Mouse (Mus musculus): ENCODE measurements around the gene Anxa9. TPM values are rescaled to one million over a fixed set of nuclear protein-coding genes. Genes with fewer than 3 reads are reported as not detected.

Gene Anxa9
- polyA plus RNA-seq, 1 experiment from 2014 or later, result 0.56 TPM

DNA sequence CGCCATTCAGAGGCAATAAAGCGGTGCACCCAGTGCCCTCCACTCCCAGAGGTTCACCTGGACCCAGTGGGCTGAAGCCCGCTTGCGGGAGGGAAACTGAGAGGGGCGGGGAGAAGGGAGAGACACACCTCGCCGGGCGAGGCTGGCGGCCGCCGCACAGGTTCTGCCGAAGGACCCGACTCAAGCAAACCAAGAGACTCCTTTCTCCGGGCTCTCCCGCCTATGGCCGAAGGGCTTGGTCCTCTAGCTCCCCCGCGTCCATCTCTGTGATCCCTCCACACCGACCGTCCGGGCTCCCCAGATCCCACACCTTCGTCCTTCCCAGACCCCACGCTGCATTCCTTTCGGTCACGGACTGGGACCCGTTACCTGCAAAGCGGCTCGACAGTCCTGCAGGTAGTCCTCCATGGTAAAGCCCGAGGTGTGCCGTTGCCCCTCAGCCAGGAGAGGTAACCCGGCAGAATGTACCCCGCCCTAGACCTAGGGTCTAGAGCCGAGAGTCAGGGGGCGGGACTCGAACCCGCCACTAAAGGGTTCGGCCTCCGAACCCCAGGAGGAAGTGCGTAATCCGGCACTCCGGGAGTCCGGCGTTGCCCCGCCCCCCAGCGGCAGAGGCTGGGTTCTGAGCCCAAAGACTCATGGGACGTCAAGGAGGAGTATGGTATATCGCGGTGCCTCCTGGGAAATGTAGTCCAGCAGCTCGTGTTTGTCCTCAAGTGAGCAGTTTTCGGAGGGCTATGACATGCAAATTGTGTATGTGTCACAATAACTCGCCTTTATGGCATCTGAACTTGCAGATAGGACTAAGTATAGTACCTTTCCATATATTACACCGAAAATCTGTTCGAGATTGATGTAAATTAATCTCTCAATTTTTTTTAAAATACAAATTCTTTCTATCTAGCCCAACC is 25.5 kb downstream of the Anxa9 start, which contains the start of the genes Mindy1 and Prune1:
Gene Mindy1, plus strand, starts transcription at position 130 of the 911 bp plus-strand sequence.
Gene Prune1, minus strand, starts transcription at position 861 of the 911 bp plus-strand sequence.
- peak within 1 kb of the TSS; percentile 71 for H3K4me3 ChIP-seq
- peak within 1 kb of the TSS; percentile 74 for H3K9ac ChIP-seq
- peaks cover 31% of the 10 kb centered on the region for H3K4me1 ChIP-seq
- peak within 1 kb of the TSS; percentile 93 for H3K27ac ChIP-seq
- peak within 1 kb of the TSS; percentile 83 for H3K4me2 ChIP-seq
- peak; percentile 94 for ATAC-seq (replicated peaks)
- no peaks in the 10 kb centered on the region for H3K36me3 ChIP-seq (replicated peaks)
- no peaks in the 10 kb centered on the region for H3K9me3 ChIP-seq
- H3K27me3 ChIP-seq (replicated peaks), result no peaks in the 10 kb centered on the region
- under 1% methylated on average over 53 of the region's 53 CpGs for WGBS

DNA sequence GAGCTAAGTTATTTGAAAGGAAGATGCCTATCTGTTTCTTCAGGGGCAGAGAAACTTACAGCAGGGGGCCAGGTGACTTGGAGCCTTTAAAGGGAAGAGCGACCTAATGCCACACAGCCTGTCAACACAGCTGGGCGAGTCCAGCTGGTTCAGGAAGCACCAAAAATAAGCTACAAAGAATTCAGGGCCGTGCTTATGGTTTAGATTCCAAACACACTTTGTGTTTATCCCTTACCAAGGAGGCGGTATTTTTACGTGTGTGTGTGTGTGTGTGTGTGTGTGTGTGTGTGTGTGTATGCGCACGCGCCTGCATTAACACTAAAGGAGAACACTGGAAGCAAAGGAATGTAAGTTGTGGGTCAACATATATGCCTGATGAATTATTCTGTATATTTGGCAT is 26.2 kb downstream of the Anxa9 start:
- 23% methylated on average over 8 of the region's 8 CpGs for WGBS
- Histone ChIP-seq H3K27me3 (replicated peaks) (no peaks in the 10 kb centered on the region), H3K9me3 (no peaks in the 10 kb centered on the region), H3K4me2 (peak overlapping the region; percentile 83), H3K27ac (peak overlapping the region; percentile 93), H3K9ac (peak overlapping the region; percentile 74), H3K36me3 (replicated peaks) (no peaks in the 10 kb centered on the region), H3K4me1 (peaks cover 31% of the 10 kb centered on the region), H3K4me3 (peak overlapping the region; percentile 71)
- no peak for ATAC-seq (replicated peaks)

DNA sequence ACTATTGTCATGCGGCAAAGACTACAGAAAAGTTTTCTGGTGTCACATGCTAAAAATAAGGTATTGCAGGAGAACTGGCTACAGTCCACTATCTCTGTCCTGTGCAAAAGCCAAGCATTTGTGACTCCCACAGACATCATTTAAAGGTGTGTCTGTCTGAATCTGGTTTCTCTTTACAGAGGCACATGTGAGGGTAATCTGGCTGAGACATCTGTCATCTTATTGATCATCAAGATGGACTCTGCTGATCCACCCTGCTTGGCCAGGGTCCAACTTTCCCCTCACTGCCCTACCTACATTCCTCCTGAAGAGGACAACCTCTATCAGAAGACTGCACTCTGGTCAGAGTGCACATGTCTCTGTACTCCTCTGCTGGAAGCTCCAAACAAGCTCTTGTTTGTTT is 29.8 kb downstream of the Anxa9 start:
- H3K4me1 ChIP-seq, result peaks cover 8% of the 10 kb centered on the region
- H3K9ac ChIP-seq, result no peak overlapping the region
- no peaks in the 10 kb centered on the region for H3K9me3 ChIP-seq
- H3K27ac ChIP-seq, result no peak overlapping the region
- H3K4me3 ChIP-seq, result no peak overlapping the region
- no peak for ATAC-seq (replicated peaks)
- H3K4me2 ChIP-seq, result no peak overlapping the region
- WGBS, result 96% methylated on average over 1 of the region's 1 CpGs
- no peaks in the 10 kb centered on the region for H3K27me3 ChIP-seq (replicated peaks)
- no peaks in the 10 kb centered on the region for H3K36me3 ChIP-seq (replicated peaks)

DNA sequence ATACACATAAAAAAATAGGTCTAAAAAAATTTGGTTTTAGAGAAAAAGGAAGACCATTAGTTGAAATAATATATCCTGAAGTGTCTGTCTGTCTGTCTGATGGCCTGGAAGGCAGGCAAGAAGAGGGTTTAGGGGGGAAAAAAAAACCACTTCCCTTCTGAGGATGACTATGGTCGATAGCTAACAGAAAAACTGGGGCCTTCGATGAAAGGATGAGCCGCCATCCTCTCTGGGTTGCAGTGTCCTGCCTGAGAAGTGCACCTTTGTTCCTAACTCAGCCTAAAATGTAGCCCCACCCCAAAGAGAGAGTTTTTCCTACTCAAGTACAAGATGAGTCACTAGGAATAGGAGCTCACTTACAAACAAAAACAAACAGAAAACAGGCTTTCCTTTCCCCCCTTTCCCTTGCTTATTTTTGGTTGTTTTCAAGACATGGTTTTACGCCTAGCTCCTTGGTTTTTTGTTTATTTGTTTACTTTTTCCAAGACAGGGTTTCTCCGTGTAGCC is 30.5 kb downstream of the Anxa9 start:
- Histone ChIP-seq H3K9ac (no peak overlapping the region), H3K4me1 (peaks cover 7% of the 10 kb centered on the region), H3K9me3 (no peaks in the 10 kb centered on the region), H3K27me3 (replicated peaks) (no peaks in the 10 kb centered on the region), H3K4me2 (no peak overlapping the region), H3K4me3 (no peak overlapping the region), H3K27ac (no peak overlapping the region), H3K36me3 (replicated peaks) (no peaks in the 10 kb centered on the region)
- WGBS, result 81% methylated on average over 5 of the region's 5 CpGs
- no peak for ATAC-seq (replicated peaks)

DNA sequence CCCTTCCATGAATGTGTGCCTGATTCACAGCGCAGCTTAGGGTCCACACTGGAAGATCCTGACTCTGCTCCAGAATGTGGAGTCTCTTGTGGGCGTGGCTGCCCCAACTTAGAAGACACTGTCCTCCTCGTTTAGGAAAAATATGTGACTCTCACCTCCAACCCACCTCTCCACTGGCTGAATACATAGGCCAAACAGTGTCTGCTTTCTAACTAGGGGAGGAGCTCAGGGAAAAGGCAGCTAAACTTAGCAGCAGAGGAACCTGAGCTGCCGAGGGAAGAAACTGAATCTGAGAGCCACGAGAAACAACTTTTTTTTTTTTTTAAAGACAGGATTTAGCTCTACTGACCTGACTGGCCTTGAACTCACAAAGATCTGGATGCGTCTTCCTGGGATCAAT is 31.8 kb downstream of the Anxa9 start:
- H3K9me3 ChIP-seq, result no peaks in the 10 kb centered on the region
- no peaks in the 10 kb centered on the region for H3K36me3 ChIP-seq (replicated peaks)
- H3K27me3 ChIP-seq (replicated peaks), result no peaks in the 10 kb centered on the region
- peaks cover 3% of the 10 kb centered on the region; the same call in 1 of the 2 replicates for H3K4me1 ChIP-seq
- WGBS, result 86% methylated on average over 6 of the region's 6 CpGs
- no peak overlapping the region for H3K9ac ChIP-seq
- no peak for ATAC-seq (replicated peaks)
- H3K4me2 ChIP-seq, result no peak overlapping the region
- H3K4me3 ChIP-seq, result no peak overlapping the region
- no peak overlapping the region for H3K27ac ChIP-seq

DNA sequence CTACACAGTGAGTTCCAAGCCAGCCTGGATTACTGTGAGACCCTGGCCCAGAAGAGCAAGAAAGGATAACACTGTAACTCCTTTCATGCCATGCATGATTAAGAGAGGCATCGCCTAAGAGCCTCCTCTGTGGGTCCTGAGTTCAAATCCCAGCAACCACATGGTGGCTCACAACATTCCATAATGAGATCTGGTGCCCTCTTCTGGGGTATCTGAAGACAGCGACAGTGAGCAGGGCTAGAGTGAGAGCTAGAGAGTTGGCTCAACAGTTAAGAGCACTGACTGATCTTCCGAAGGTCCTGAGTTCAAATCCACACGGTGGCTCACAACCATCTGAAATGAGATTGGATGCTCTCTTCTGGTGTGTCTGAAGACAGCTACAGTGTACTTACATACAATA is 32.5 kb downstream of the Anxa9 start:
- ATAC-seq (replicated peaks), result no peak
- Histone ChIP-seq H3K36me3 (replicated peaks) (no peaks in the 10 kb centered on the region), H3K27me3 (replicated peaks) (no peaks in the 10 kb centered on the region), H3K9ac (no peak overlapping the region), H3K9me3 (no peaks in the 10 kb centered on the region), H3K4me1 (peaks cover 3% of the 10 kb centered on the region; the same call in 1 of the 2 replicates), H3K4me3 (no peak overlapping the region), H3K27ac (no peak overlapping the region), H3K4me2 (no peak overlapping the region)
- 94% methylated on average over 4 of the region's 4 CpGs for WGBS

DNA sequence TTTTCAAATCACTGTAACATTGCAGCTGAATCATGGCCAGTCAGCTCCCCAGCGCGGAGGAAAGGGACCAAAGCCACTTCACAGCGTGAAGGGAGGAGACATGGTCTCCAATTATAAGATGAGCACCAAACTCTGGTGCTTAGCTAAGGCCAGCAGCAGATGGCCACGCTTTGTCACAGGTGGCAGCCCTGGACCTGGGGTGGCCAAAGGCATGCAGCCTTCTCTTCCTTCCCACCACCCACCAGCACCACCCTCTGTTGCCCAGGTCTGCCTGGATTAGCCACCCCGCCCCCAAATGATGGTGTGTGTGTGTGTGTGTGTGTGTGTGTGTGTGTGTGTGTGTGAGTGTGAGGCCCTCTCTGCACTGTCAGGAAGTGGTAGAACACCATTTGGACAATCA is 33.5 kb downstream of the Anxa9 start:
- no peaks in the 10 kb centered on the region for H3K4me1 ChIP-seq
- H3K27ac ChIP-seq, result no peak overlapping the region
- ATAC-seq (replicated peaks), result no peak
- no peak overlapping the region for H3K4me2 ChIP-seq
- no peak overlapping the region for H3K9ac ChIP-seq
- H3K36me3 ChIP-seq (replicated peaks), result peaks cover 4% of the 10 kb centered on the region; the same call in 1 of the 2 replicates
- no peaks in the 10 kb centered on the region for H3K9me3 ChIP-seq
- no peaks in the 10 kb centered on the region for H3K27me3 ChIP-seq (replicated peaks)
- H3K4me3 ChIP-seq, result no peak overlapping the region
- 92% methylated on average over 5 of the region's 5 CpGs for WGBS

DNA sequence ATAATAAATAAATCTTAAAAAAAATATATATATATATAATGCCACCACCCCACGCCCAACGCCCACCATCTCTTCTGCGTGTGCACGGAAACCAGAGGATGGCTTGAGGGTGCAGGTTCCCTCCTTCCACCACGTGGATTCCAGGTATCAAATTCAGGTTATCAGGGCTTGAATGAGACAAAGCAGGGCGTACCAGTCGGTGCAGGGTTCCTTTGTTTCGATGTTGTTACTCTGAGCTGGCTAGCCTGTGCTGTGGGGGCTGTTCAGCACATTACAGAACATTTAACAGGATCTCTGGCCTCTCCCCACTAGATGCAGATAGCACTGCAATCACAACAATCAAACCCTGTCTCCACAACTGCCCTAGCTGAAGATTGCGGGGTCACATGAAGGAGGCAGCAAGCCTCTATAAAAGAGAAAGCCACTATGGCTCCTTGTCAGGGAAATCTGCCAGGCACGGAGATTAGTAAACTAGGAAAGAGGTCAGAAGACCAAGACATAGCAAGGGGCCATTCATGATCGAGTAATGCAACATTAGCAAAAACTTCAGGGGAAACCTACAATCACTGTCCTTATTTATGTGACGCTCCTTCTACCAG is 36.1 kb downstream of the Anxa9 start:
- H3K36me3 ChIP-seq (replicated peaks), result peaks cover 12% of the 10 kb centered on the region; the same call in 1 of the 2 replicates
- no peak overlapping the region for H3K4me3 ChIP-seq
- no peaks in the 10 kb centered on the region for H3K9me3 ChIP-seq
- no peak overlapping the region for H3K9ac ChIP-seq
- H3K27me3 ChIP-seq (replicated peaks), result no peaks in the 10 kb centered on the region
- H3K4me2 ChIP-seq, result no peak overlapping the region
- no peak for ATAC-seq (replicated peaks)
- WGBS, result 86% methylated on average over 12 of the region's 12 CpGs
- no peak overlapping the region for H3K27ac ChIP-seq
- no peaks in the 10 kb centered on the region for H3K4me1 ChIP-seq

DNA sequence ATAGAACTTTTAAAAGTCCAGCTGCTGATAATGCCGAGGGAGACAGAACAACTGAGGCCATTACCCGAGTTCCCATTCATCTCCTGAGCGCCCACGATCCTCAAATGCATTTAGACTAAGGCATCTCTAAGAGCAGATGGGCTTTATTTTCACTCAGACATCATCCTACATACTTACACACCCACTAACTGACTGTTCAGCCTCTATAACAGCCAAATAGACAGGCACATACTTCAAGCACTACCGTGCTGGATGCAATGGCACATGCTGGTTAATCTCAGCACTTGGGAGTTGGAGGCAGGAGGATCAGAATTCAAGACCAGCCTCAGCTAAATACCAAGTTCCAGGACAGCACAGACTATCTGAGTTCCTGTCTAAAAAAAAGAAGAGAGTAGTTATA is 37.2 kb downstream of the Anxa9 start:
- ATAC-seq (replicated peaks), result no peak
- H3K4me1 ChIP-seq, result no peaks in the 10 kb centered on the region
- no peak overlapping the region for H3K4me3 ChIP-seq
- H3K36me3 ChIP-seq (replicated peaks), result peaks cover 19% of the 10 kb centered on the region
- H3K27me3 ChIP-seq (replicated peaks), result no peaks in the 10 kb centered on the region
- no peak overlapping the region for H3K4me2 ChIP-seq
- no peaks in the 10 kb centered on the region for H3K9me3 ChIP-seq
- no peak overlapping the region for H3K9ac ChIP-seq
- no peak overlapping the region for H3K27ac ChIP-seq
- WGBS, result 88% methylated on average over 5 of the region's 5 CpGs

DNA sequence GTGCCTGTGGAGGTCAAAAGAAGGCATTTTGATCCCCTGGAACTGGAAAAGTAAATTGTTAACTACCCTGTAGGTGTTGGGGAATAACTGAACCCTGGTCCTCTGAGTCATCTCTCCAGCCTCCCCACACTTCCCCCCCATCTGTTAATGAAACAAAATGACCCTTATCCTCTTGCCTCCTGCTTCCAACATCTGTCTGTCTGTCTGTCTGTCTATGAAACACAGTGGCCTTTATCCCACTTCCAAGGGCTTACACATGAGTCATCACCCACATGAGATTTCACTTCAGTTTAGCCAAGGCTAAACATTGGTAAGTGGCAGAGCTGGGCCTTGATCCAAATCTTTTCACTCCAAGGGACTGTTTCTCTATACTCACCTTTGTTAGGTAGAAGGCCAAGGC is 39.1 kb downstream of the Anxa9 start:
- Histone ChIP-seq H3K4me2 (no peak overlapping the region), H3K9me3 (no peaks in the 10 kb centered on the region), H3K36me3 (replicated peaks) (peaks cover 30% of the 10 kb centered on the region), H3K4me1 (no peaks in the 10 kb centered on the region), H3K4me3 (no peak overlapping the region), H3K27me3 (replicated peaks) (no peaks in the 10 kb centered on the region), H3K27ac (no peak overlapping the region), H3K9ac (no peak overlapping the region)
- ATAC-seq (replicated peaks), result no peak

DNA sequence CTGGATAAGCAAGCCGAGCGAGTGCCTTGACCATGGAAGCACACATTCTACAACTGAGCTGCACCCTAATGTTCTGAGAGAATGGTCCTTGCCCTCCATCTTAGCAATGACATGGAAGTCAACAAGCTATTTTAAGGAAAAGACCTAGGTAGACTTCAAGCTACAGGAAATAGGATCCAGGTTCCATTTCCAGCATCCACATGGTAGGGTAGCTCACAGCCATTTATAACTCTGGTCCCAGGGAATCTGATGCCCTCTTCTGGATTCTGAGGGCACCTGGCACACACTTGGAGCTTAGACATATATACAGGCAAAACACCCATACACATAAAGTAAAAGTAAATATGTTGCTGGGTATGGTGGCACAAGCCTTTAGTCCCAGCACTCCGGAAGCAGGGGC is 40.9 kb downstream of the Anxa9 start:
- H3K9ac ChIP-seq, result no peak overlapping the region
- no peaks in the 10 kb centered on the region for H3K9me3 ChIP-seq
- no peak overlapping the region for H3K4me2 ChIP-seq
- H3K4me3 ChIP-seq, result no peak overlapping the region
- H3K36me3 ChIP-seq (replicated peaks), result peaks cover 43% of the 10 kb centered on the region
- ATAC-seq (replicated peaks), result no peak
- no peaks in the 10 kb centered on the region for H3K27me3 ChIP-seq (replicated peaks)
- no peak overlapping the region for H3K27ac ChIP-seq
- 95% methylated on average over 3 of the region's 3 CpGs for WGBS
- H3K4me1 ChIP-seq, result no peaks in the 10 kb centered on the region

DNA sequence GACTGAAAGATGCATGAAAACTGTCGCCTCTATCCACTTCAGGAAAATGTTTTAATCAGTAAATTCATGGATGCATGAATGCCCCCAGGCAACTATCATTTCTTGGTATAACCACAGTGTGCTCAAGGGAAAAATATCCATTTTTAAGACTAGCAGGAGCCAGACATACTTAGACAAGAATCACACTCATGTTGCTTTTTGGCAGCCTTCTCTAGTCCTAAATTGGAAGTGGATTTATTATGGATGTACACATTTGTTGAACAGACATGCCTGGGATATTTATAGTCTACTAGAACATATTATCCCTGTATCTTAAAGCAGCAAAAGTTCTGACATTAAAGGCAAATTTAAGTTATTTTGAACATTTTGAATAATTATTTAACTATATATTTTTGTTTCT is 42.3 kb downstream of the Anxa9 start:
- WGBS, result 76% methylated on average over 1 of the region's 1 CpGs
- H3K4me1 ChIP-seq, result no peaks in the 10 kb centered on the region
- H3K27ac ChIP-seq, result no peak overlapping the region
- no peak overlapping the region for H3K4me2 ChIP-seq
- ATAC-seq (replicated peaks), result no peak
- no peaks in the 10 kb centered on the region for H3K27me3 ChIP-seq (replicated peaks)
- H3K9me3 ChIP-seq, result no peaks in the 10 kb centered on the region
- H3K36me3 ChIP-seq (replicated peaks), result peaks cover 51% of the 10 kb centered on the region
- H3K9ac ChIP-seq, result no peak overlapping the region
- H3K4me3 ChIP-seq, result no peak overlapping the region

All from midbrain, embryonic 15.5 days (tissue).